Mouse (Mus musculus): ENCODE results near the gene Cers3.

Cers3 gene

GRCm38 (mm10) chr7:66839463-66840007, 96.2 kb downstream of the Cers3 start, which contains the start of gene Adamts17:
TSS of gene Adamts17 (plus strand) at chr7:66839735.
- in situ Hi-C loops (cut with MboI, MseI): loop anchor here in 1 of 2 experiments (25.0 kb wide), 1 partner anchor 798 kb away; the partner anchor contains the start of genes Lrrc28 and Ttc23

GRCm38 (mm10) chr7:66840008-66840719, 96.9 kb downstream of the Cers3 start:
- in situ Hi-C loops (cut with MboI, MseI): loop anchor here in 1 of 2 experiments (25.0 kb wide), 1 partner anchor 797 kb away; the partner anchor contains the start of genes Lrrc28 and Ttc23

- in situ Hi-C loops (cut with MboI, MseI): loop anchor here in 1 of 2 experiments (25.0 kb wide), 1 partner anchor 796 kb away; the partner anchor contains the start of genes Lrrc28 and Ttc23
These were observed 97.9 kb downstream of the Cers3 start for GRCm38 (mm10) chr7:66841165-66841564.

- in situ Hi-C loops (cut with MboI, MseI): loop anchor here in 1 of 2 experiments (25.0 kb wide), 1 partner anchor 795 kb away; the partner anchor contains the start of genes Lrrc28 and Ttc23
These were observed 98.7 kb downstream of the Cers3 start for GRCm38 (mm10) chr7:66842021-66842420.

GRCm38 (mm10) chr7:66843846-66844245, 100.5 kb downstream of the Cers3 start:
- in situ Hi-C loops (cut with MboI, MseI): loop anchor here in 1 of 2 experiments (25.0 kb wide), 1 partner anchor 793 kb away; the partner anchor contains the start of genes Lrrc28 and Ttc23

- in situ Hi-C loops (cut with MboI, MseI): loop anchor here in 1 of 2 experiments (25.0 kb wide), 1 partner anchor 791 kb away; the partner anchor contains the start of genes Lrrc28 and Ttc23
These were observed 103.3 kb downstream of the Cers3 start for GRCm38 (mm10) chr7:66846582-66846981.

- in situ Hi-C loops (cut with MboI, MseI): loop anchor here in 1 of 2 experiments (25.0 kb wide), 1 partner anchor 790 kb away; the partner anchor contains the start of genes Lrrc28 and Ttc23
These were observed 104.0 kb downstream of the Cers3 start for GRCm38 (mm10) chr7:66847299-66847698.

- in situ Hi-C loops (cut with MboI, MseI): loop anchor here in 1 of 2 experiments (25.0 kb wide), 1 partner anchor 788 kb away; the partner anchor contains the start of genes Lrrc28 and Ttc23
These were observed 106.0 kb downstream of the Cers3 start for GRCm38 (mm10) chr7:66849316-66849715.

- in situ Hi-C loops (cut with MboI, MseI): no loop called here
These were observed 108.9 kb downstream of the Cers3 start for GRCm38 (mm10) chr7:66852164-66852563.

GRCm38 (mm10) chr7:66857610-66858009, 114.3 kb downstream of the Cers3 start:
- in situ Hi-C loops (cut with MboI, MseI): no loop called here

- in situ Hi-C loops (cut with MboI, MseI): no loop called here
These were observed 115.2 kb downstream of the Cers3 start for GRCm38 (mm10) chr7:66858247-66859075.

- in situ Hi-C loops (cut with MboI, MseI): no loop called here
These were observed 115.9 kb downstream of the Cers3 start for GRCm38 (mm10) chr7:66859220-66859619.

- in situ Hi-C loops (cut with MboI, MseI): no loop called here
These were observed 123.8 kb downstream of the Cers3 start for GRCm38 (mm10) chr7:66866944-66867718.

GRCm38 (mm10) chr7:66867719-66868501, 124.6 kb downstream of the Cers3 start:
- in situ Hi-C loops (cut with MboI, MseI): no loop called here

- in situ Hi-C loops (cut with MboI, MseI): no loop called here
These were observed 128.2 kb downstream of the Cers3 start for GRCm38 (mm10) chr7:66871520-66871919.

GRCm38 (mm10) chr7:66871940-66872511, 128.7 kb downstream of the Cers3 start:
- in situ Hi-C loops (cut with MboI, MseI): no loop called here

GRCm38 (mm10) chr7:66873235-66873634, 129.9 kb downstream of the Cers3 start:
- in situ Hi-C loops (cut with MboI, MseI): no loop called here
